Mouse (Mus musculus) C2C12 (cell line): ENCODE results near the gene Mrpl21. TPM values are rescaled to one million over a fixed set of nuclear protein-coding genes. Genes with fewer than 3 reads are reported as not detected.

Experiments used
- H3K27me3 ChIP-seq: one replicate; pipeline ENCODE4 v1.6.1; 2011; ENCODE audit not compliant: control insufficient read depth, insufficient read depth, insufficient read length
- H3K36me3 ChIP-seq: one replicate; pipeline ENCODE4 v1.6.1; 2011; ENCODE audit not compliant: control insufficient read depth, insufficient read depth
- H3K4me3 ChIP-seq: one replicate; pipeline ENCODE4 v1.5.1; 2011; ENCODE audit warnings: mild to moderate bottlenecking, control low read depth; ENCODE audit not compliant: poor library complexity, insufficient read depth, severe bottlenecking
- H3K79me2 ChIP-seq: one replicate; pipeline ENCODE4 v1.6.1; 2011; ENCODE audit not compliant: control insufficient read depth, insufficient read depth
- H3K79me3 ChIP-seq: one replicate; pipeline ENCODE4 v1.6.1; 2011; ENCODE audit warnings: low read depth, control low read depth
- H3ac ChIP-seq: one replicate; pipeline ENCODE3; 2011; ENCODE audit warnings: low read depth; ENCODE audit not compliant: control insufficient read depth, insufficient read length
- CEBPB ChIP-seq: IDR thresholded peaks from one replicate; pipeline ENCODE4 v1.6.1; 2011; ENCODE audit warnings: low read depth, mild to moderate bottlenecking, control low read depth, moderate library complexity
- CTCF ChIP-seq: IDR thresholded peaks from one replicate; pipeline ENCODE4 v1.5.1; 2011; ENCODE audit not compliant: control insufficient read depth, insufficient read depth, insufficient read length
- FOSL1 ChIP-seq: IDR thresholded peaks from one replicate; pipeline ENCODE4 v1.8.0; 2011; ENCODE audit warnings: mild to moderate bottlenecking, low read length; ENCODE audit not compliant: poor library complexity, insufficient read depth, severe bottlenecking
- MAX ChIP-seq: IDR thresholded peaks from one replicate; pipeline ENCODE4 v1.6.1; 2011; ENCODE audit warnings: mild to moderate bottlenecking, control low read depth
- MYOD1 ChIP-seq: IDR thresholded peaks from one replicate; pipeline ENCODE4 v1.6.1; 2011; ENCODE audit warnings: low read depth; ENCODE audit not compliant: control insufficient read depth, insufficient read length
- MYOG ChIP-seq: IDR thresholded peaks from one replicate; pipeline ENCODE4 v1.6.1; 2011; ENCODE audit not compliant: control insufficient read depth, insufficient read length; ENCODE audit errors: extremely low read depth
- USF1 ChIP-seq: IDR thresholded peaks from one replicate; pipeline ENCODE4 v1.6.1; 2011; ENCODE audit warnings: low read depth, mild to moderate bottlenecking, control low read depth, moderate library complexity
- polyA plus RNA-seq: library from polyadenylated mRNA; unstranded; fragments of >200 nt; fragmentation: generic; extraction: Trizol; gene quantifications from one replicate; pipeline ENCODE4 v1.2.1, GENCODE M21; 2012; ENCODE audit warnings: missing spikeins

Gene Mrpl21
- polyA plus RNA-seq, 1 experiment, result 86.3 TPM

DNA sequence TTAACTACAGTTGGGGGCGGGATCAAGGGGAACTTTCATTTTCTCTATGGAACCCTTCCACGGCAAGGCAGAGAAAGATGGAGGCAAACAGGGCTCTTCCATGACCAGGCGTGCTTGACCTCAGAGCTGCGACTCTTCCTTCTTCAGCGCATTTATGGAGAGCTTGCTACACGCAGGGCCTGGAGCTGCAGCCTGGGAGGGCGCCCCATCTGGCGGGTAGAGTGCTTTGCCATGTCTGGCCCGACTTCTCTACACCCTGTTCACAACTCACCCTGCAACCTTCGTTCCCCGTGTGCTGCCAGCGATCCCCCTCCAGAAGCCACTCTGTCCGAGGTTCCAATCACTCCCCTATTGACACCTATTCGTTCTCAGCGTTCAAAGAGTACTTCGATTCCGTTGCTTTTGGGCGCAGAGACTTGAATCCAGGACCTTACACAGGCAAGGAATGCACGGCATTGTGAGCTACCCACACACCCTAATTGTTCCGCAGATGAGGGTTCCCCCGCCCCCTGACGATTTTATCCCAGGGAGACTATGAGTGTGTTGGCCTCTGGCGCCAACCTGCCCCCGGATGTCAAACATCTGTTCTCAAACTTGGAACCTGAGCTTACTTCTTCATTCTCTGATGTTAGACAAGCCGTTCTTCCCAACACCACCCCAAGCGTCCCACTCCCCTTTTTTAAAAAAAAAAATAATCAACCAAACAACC lies 39.7 kb downstream of the Mrpl21 start, which contains the start of gene Cpt1a:
Cpt1a (plus strand) TSS at position 74 of the 709 bp plus-strand sequence.
- TF ChIP-seq MYOG (no peak), USF1 (no peak), MYOD1 (no peak), CEBPB (no peak), FOSL1 (no peak), MAX (no peak), CTCF (peak; percentile 62)
- Histone ChIP-seq H3ac (peak within 1 kb of the TSS; percentile 83), H3K79me2 (peaks cover 23% of the 10 kb centered on the region), H3K79me3 (peaks cover 10% of the 10 kb centered on the region), H3K27me3 (no peaks in the 10 kb centered on the region), H3K4me3 (peak within 1 kb of the TSS; percentile 50), H3K36me3 (no peaks in the 10 kb centered on the region)

DNA sequence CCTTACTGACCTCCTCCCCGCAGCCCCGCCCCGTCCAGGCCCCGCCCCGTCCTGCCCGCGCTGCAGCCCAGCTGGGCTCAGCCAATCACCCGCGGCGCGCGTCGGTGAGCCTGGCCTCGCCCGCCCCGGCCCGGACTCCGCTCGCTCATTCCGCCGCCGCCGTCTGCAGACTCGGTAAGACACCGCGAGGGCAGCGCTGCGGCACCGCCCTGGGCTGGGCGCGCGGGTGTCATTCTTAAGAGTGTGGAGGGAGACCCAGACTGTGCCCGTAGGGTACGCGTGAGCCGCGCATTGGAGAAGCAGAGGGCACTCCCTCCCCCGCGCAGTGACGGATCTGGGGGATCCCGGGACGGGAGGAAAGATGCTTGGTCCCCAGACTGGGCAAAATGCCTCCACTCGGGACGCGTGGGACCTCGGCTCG lies 40.5 kb downstream of the Mrpl21 start:
- H3ac ChIP-seq, result peak overlapping the region; percentile 83

DNA sequence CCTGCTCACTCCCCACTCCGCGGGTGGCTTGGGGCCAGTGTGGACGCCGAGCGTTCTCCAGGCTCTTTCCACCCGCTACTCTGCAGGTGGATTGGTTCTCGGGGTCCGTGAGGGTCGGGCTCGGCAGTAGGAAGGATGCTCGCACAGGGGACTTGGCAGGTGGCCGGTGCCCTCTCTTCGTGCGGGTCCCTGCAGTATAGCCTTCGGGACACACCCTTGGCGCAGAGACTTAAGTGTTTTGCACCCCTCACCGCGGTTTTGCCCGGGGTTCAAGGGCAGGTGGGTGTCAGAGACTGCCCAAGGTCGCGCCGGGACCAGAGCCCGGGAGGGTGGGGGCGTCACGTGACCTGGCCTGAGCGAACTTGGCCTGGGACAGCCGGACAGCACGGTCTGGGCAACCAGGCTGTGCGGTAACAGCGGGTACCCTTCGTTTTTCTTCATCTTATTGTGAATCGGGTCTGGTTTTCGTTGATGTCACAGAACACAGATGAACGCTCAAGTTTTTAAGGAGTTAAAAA lies 41.1 kb downstream of the Mrpl21 start:
- Histone ChIP-seq H3K79me3 (peaks cover 18% of the 10 kb centered on the region), H3K27me3 (no peaks in the 10 kb centered on the region)
- TF ChIP-seq FOSL1 (no peak), USF1 (peak; percentile 97)

More for the DNA sequence above, 40.5 kb downstream of the Mrpl21 start:
- peaks cover 30% of the 10 kb centered on the region for H3K79me2 ChIP-seq
- peak overlapping the region; percentile 50 for H3K4me3 ChIP-seq
- no peaks in the 10 kb centered on the region for H3K36me3 ChIP-seq
- H3K27me3 ChIP-seq, result no peaks in the 10 kb centered on the region
- no peak for TF ChIP-seq FOSL1
- no peak for TF ChIP-seq CTCF
- TF ChIP-seq CEBPB, result no peak
- TF ChIP-seq MAX, result no peak
- no peak for TF ChIP-seq USF1
- no peak for TF ChIP-seq MYOD1
- TF ChIP-seq MYOG, result no peak
- H3K79me3 ChIP-seq, result peaks cover 15% of the 10 kb centered on the region

DNA sequence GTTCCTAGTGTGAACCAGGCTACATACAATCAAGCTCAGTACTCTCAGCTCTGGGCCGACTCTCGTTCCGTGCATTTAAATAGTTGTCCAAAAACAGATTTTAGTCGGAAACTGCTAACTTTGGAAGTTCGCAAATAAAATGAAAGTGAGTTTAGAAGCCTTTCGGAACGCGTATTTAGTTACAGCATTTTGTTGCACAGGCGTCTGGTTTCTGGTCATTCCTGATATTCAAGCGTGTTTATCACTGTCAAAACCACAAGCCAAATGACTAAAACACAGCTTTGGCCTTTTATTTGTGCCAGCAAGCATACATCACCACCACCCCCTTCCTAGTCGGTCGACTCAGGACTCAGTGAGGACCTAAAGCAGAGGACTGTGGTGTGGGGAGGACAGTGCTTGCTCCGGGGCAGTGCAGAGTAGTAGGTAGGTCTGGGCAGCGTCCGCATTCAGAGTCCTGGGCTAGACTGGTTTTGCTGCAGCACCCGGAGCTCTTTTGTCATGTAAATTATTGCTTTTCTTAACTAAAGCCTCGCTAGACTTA lies 41.6 kb downstream of the Mrpl21 start:
- Histone ChIP-seq H3ac (peak overlapping the region; percentile 59), H3K79me3 (peaks cover 20% of the 10 kb centered on the region), H3K4me3 (peak overlapping the region; percentile 50), H3K79me2 (peaks cover 42% of the 10 kb centered on the region), H3K36me3 (no peaks in the 10 kb centered on the region), H3K27me3 (no peaks in the 10 kb centered on the region)
- TF ChIP-seq USF1 (no peak), CTCF (no peak), MAX (no peak), MYOG (no peak), MYOD1 (no peak), CEBPB (no peak), FOSL1 (no peak)

More for the DNA sequence above, 41.1 kb downstream of the Mrpl21 start:
- Histone ChIP-seq H3ac (peak overlapping the region; percentile 83), H3K79me2 (peaks cover 36% of the 10 kb centered on the region), H3K36me3 (no peaks in the 10 kb centered on the region), H3K4me3 (peak overlapping the region; percentile 50)

DNA sequence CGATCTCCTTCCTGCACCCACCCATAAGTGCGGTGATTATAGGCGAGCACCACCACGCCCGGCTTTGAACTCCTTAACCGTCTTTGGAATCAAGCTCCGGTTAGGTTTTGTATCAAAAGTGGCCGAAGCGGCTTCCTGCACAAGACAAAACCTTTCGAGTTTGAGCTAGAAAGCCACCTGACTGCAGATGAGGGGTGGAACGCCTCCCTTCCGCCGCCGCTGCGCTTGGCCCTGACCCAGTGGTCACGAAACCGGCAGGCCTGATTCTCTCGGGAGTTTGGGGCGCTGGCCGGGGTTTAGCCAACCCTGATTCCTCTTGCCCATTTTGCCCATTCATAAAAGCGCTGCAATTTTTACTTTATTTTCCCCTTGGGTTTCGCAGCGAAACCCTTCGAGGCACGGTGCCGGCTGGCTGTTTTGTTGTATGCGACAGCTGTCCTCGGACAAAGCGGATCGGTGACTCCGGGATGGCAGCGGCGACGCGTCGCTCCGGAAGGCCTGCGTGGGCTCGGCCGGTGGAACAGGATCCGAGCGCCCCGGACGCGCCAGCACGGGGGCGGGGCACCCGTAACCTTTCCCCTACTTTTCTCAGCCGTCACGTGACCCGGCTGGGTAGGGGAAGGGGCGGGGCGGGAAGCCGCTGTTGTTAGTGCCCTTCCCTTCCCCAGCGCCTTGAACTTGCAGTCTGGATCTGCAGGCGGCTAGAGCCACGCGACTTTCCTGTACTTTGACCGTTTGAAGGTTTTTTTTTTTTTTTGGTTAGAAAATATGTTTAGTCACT lies 42.4 kb downstream of the Mrpl21 start:
- no peaks in the 10 kb centered on the region for H3K36me3 ChIP-seq
- peak overlapping the region; percentile 62 for H3ac ChIP-seq
- peaks cover 49% of the 10 kb centered on the region for H3K79me2 ChIP-seq
- no peak for TF ChIP-seq FOSL1
- TF ChIP-seq CEBPB, result no peak
- TF ChIP-seq MYOG, result no peak
- TF ChIP-seq MYOD1, result no peak
- TF ChIP-seq MAX, result peak; percentile 52
- TF ChIP-seq USF1, result peak; percentile 97
- no peak for TF ChIP-seq CTCF
- peaks cover 21% of the 10 kb centered on the region for H3K79me3 ChIP-seq
- H3K4me3 ChIP-seq, result peak overlapping the region; percentile 50
- no peaks in the 10 kb centered on the region for H3K27me3 ChIP-seq
